Mouse (Mus musculus): ENCODE results near the gene Zfp354c.

The Zfp354c gene

GRCm38 (mm10) chr11:50827010-50827953, at the start of gene Zfp354c:
Zfp354c (minus strand) TSS chr11:50827724.
- DNase-seq (ENCODE audit: low spot score): peak; percentile 87

- no peak for DNase-seq (ENCODE audit: low spot score)
These were observed 23.6 kb upstream of the Zfp354c start for GRCm38 (mm10) chr11:50850989-50851601.

- no peak for DNase-seq (ENCODE audit: low spot score)
These were observed 22.7 kb upstream of the Zfp354c start, which contains the start of gene Grm6 for GRCm38 (mm10) chr11:50850177-50850735. Grm6 (plus strand) TSS chr11:50850685.

- no peak for DNase-seq (ENCODE audit: low spot score)
These were observed 21.8 kb upstream of the Zfp354c start for GRCm38 (mm10) chr11:50849310-50849709.

DNA sequence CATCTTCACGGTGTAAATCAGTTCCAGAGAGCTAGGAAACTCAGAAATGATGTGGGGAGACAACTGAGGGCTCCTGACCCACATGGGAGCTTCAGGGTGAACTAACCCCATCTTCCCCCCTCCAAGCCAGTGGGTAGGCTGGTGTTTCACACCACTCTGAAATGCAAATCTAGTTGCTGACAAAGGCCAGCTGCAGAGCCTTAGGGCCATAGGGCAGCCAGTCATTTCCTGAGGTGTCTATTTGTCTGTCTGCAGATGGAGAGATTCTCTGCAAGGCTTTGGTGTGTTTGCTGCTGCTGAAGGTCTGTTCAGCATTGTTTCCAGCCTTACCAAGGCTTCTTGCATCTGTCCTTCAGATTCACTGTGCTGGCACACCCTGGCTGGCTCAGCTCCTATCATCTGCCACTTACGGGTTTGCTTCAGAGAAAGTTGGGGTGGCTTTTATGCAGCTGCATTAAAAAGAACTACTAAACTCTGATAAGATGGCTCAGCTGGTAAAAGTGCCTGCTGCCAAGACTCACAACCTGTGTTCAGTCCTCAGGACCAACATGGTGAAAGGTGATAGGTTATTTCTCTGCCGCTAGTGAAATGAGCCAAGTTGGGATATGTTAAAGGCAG, 21.1 kb upstream of the Zfp354c start:
- no peak for DNase-seq (ENCODE audit: low spot score)

DNA sequence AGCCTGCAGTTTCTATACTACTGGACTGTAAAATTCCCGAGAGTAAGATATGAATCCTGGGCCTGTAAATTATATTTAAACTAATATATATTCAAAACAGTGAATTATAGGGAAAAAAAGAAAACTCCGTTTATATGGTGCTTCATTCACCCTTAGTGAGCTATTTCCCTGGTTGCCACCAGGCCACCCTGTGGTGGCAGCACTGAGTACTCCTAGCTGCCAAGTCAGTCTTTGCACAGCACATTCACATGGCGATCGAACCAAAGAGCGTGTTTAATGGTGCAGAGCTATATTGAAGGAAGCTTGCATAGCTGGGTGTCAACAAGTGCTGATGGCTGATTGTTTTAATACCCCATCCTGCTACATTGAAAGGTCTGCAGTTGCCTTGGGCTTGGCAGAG, 19.5 kb upstream of the Zfp354c start:
- DNase-seq (ENCODE audit: low spot score): no peak

DNA sequence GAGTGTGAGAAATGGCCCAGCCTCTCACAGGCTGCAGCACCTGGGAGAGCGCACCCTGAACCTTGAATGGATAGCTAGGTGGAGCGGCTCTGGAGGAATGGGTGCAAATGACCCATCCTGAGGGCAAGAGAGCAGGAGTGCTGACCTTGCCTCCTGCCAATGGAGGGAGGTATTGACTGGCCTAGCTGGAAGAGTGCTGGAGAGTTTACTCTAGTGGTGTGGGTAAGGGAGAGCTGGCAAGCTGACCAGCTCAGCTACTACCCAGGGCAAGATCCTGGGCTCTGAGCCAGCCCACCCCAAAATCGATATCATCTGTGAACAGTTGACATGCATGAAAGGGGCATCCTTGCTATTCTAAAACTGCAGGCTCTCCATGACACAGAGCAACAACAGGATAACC, 18.4 kb upstream of the Zfp354c start:
- no peak for DNase-seq (ENCODE audit: low spot score)

GRCm38 (mm10) chr11:50841023-50841735, 13.7 kb upstream of the Zfp354c start, which contains the start of gene Zfp879:
Zfp879 (minus strand) TSS chr11:50841552.
- DNase-seq (ENCODE audit: low spot score): peak; percentile 96

- DNase-seq (ENCODE audit: low spot score): no peak
These were observed 8.2 kb upstream of the Zfp354c start for GRCm38 (mm10) chr11:50835727-50836126.

DNA sequence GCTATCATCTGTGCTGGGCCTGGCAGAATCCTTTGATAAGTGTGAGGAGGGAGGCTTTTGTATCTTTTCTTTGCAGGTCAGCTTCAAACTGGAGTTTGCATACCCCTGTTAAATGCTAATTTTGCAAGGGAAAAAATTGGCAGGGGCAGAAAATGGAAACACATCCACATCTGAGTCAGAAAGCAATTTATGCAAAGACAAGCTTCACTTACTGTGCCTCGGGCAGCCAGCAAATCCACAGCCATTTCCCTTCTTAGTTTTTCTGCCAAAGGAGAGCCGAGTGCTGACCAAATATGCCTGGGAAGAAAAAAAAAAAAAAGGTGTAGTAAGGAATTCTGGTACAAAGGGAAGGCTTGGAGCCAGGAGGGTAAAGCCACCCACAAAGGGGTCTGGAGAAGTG, 1.3 kb downstream of the Zfp354c start:
- no peak for DNase-seq (ENCODE audit: low spot score)

DNA sequence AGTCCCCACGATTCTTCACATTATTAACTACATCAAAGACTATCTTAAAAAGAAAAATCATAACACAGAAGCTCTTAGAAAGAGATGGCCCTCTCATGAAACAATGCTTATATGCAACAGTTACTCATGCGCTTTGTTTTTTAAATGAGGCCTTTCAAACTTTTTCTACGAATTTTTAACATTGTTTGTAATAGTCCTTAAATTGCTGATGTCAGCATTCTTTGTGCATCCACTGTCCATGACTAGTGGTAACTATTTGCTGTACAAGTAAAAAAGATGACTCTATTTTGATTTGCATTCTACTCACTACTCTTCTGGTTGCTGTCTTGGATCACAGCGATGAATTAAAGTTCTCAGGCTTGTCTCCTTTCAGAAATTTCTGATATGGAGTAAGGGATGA, 13.3 kb downstream of the Zfp354c start:
- DNase-seq (ENCODE audit: low spot score): no peak

GRCm38 (mm10) chr11:50798836-50799235, 28.7 kb downstream of the Zfp354c start:
- no peak for DNase-seq (ENCODE audit: low spot score)

GRCm38 (mm10) chr11:50797674-50798073, 29.9 kb downstream of the Zfp354c start:
- DNase-seq (ENCODE audit: low spot score): no peak

DNA sequence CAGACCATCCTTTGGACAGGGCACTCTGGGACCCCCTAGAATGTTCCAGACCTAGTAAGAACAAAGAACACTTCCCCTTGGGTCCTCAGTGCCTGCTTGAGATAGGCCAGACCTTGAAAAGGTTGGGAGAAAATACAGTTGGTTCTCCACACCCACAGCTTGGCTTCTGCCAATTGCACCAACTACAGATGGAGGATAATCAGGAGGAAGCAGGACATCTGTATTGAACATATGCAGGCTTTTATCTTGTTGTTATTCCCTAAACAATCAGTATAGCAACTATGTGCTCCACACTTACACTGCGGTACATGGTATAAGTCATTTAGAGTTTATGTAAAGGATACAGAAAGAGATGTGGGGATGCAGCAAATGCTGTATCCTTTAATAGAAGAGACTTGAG, 56.5 kb downstream of the Zfp354c start:
- DNase-seq (ENCODE audit: low spot score): peak; percentile 55

- peak; percentile 94 for DNase-seq (ENCODE audit: low spot score)
These were observed 58.4 kb downstream of the Zfp354c start for GRCm38 (mm10) chr11:50768995-50769749.

DNA sequence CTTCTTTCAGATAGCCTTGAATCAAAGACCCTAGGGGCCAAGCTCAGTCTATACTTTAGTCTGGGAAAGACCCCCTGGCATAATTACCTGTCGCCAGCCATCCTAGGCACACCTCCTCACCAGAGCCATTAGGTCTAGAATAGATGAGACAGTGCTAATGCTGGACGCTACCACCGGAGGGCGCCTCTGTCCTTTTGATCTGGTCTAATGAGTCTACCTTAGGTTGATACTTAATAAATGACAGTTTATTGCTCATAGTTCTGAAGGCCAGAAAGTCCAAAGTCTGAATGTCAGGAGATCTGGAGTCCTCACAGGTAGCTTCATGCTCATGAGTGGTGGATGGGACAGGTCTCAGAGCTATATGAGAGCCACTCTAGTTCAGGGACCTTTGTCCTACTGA, 60.5 kb downstream of the Zfp354c start:
- DNase-seq (ENCODE audit: low spot score): peak; percentile 53

DNA sequence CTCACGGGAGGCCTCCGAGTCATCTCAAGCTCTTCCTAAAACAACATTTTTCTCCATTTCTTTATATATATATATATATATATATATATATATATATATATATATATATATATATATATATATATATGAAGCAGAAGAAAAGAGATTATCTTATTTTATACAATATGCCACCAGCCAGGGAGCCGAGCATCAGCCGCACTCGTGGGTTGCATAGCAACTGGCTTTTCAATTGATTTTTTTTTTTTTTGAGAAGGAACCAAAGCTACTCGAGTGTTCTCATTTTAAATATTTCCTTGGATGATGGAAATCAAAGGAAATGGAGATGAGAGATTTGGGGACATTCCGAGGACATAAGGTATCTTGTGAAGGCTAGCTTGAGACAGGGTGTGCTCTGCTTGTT, 61.1 kb downstream of the Zfp354c start:
- no peak for DNase-seq (ENCODE audit: low spot score)

Data from layer of hippocampus, adult 11-12 months (tissue).